14 mouse cellular contexts compared by ENCODE assay signal in genomic region chr4:10041301-10042093, GRCm38 (mm10).
"Had no signal": no experiment of that assay in that cellular context is flagged by ENCODE, and none has a peak within 500 bp of the region (broad histone marks: within the 10 kb centered on the region; RNA-seq: fewer than 3 reads in every experiment).

No protein-coding gene starts in this region.

- H3K4me2 ChIP-seq: limb, embryonic 15.5 days; midbrain, embryonic 13.5 days; stomach, embryonic 15.5 days had no signal

- H3K4me3 ChIP-seq: layer of hippocampus, adult 2 months; limb, embryonic 15.5 days; midbrain, embryonic 13.5 days; stomach, embryonic 15.5 days had no signal

- H3K9ac ChIP-seq: limb, embryonic 15.5 days; liver, embryonic 14.5 days; midbrain, embryonic 13.5 days; stomach, embryonic 15.5 days had no signal

- H3K27me3 ChIP-seq: limb, embryonic 15.5 days; midbrain, embryonic 13.5 days; stomach, embryonic 15.5 days had no signal

- DNase-seq: kidney, adult 9 months; kidney, postnatal 10 days; kidney, postnatal 4 days; lung, adult 18-20 months; lung, postnatal 14 days; right cerebral cortex, postnatal 14 days; thymus, adult 2 months; thymus, postnatal 36 days had no signal

- ATAC-seq: intestine, postnatal 0 days; midbrain, embryonic 13.5 days had no signal

- H3K4me1 ChIP-seq: limb, embryonic 15.5 days; midbrain, embryonic 13.5 days; stomach, embryonic 15.5 days had no signal

- H3K9me3 ChIP-seq: limb, embryonic 15.5 days; midbrain, embryonic 13.5 days; stomach, embryonic 15.5 days had no signal

- H3K36me3 ChIP-seq: limb, embryonic 15.5 days; midbrain, embryonic 13.5 days; stomach, embryonic 15.5 days had no signal

- H3K27ac ChIP-seq: layer of hippocampus, adult 2 months; limb, embryonic 15.5 days; liver, embryonic 14.5 days; midbrain, embryonic 13.5 days; stomach, embryonic 15.5 days had no signal
